8 mouse cellular contexts compared by ENCODE assay signal in genomic region chr9:50884741-50885599, GRCm38 (mm10). TPM values are rescaled to one million over a fixed set of nuclear protein-coding genes. Genes with fewer than 3 reads are reported as not detected.
A peak's percentile ranks its signal among the peaks of the same experiment; 100 is the strongest.
DNase-seq lines count a peak whose midpoint lies in the region; ATAC-seq lines count a peak whose summit lies in the region.

No protein-coding gene starts in this region.

- peaks cover 42% of the 10 kb centered on the region for H3K4me1 ChIP-seq in heart, embryonic 12.5 days (replicated peaks)
- peaks cover 24% of the 10 kb centered on the region for H3K4me1 ChIP-seq in kidney, embryonic 16.5 days (ENCODE audit: insufficient read depth, low read length)
- H3K4me1 ChIP-seq in stomach, embryonic 16.5 days (ENCODE audit: control insufficient read depth, insufficient read depth, low read length): peaks cover 33% of the 10 kb centered on the region

- no peaks in the 10 kb centered on the region for H3K27me3 ChIP-seq in heart, embryonic 12.5 days (replicated peaks)
- H3K27me3 ChIP-seq in kidney, embryonic 16.5 days (ENCODE audit: insufficient read depth, low read length): no peaks in the 10 kb centered on the region
- H3K27me3 ChIP-seq in stomach, embryonic 16.5 days (ENCODE audit: control insufficient read depth, insufficient read depth, low read length): no peaks in the 10 kb centered on the region

- H3K4me2 ChIP-seq in heart, embryonic 12.5 days: no peak overlapping the region
- no peak overlapping the region for H3K4me2 ChIP-seq in kidney, embryonic 16.5 days (replicated peaks; ENCODE audit: low read depth, low read length)
- H3K4me2 ChIP-seq in stomach, embryonic 16.5 days (ENCODE audit: low read depth, low read length): peak overlapping the region; percentile 30

- 0 out of 2 replicates have a peak overlapping the region, but pooled peaks have one; percentile 25 for H3K27ac ChIP-seq in heart, embryonic 12.5 days (ENCODE audit: poor library complexity, severe bottlenecking)
- peak overlapping the region; percentile 54 for H3K27ac ChIP-seq in kidney, embryonic 16.5 days (ENCODE audit: low read length)
- peak overlapping the region; percentile 71 for H3K27ac ChIP-seq in stomach, embryonic 16.5 days (ENCODE audit: low read length)

- H3K9ac ChIP-seq in heart, embryonic 12.5 days: no peak overlapping the region; the same call in 1 of the 2 replicates
- no peak overlapping the region for H3K9ac ChIP-seq in kidney, embryonic 16.5 days (replicated peaks; ENCODE audit: low read length)
- H3K9ac ChIP-seq in stomach, embryonic 16.5 days (ENCODE audit: low read length): 0 out of 2 replicates have a peak overlapping the region, but pooled peaks have one; percentile 42

- ATAC-seq in frontal cortex, adult (ENCODE audit: low TSS enrichment): peak; percentile 28
- no peak for ATAC-seq in heart, embryonic 12.5 days (ENCODE audit: insufficient number of reproducible peaks, low FRiP score)
- ATAC-seq in kidney, embryonic 16.5 days (ENCODE audit: low FRiP score, low TSS enrichment): peak; percentile 41
- peak; percentile 31; the same call in 1 of the 2 replicates for ATAC-seq in stomach, embryonic 16.5 days (ENCODE audit: insufficient read depth, low FRiP score)

- no peak overlapping the region for H3K4me3 ChIP-seq in heart, embryonic 12.5 days
- H3K4me3 ChIP-seq in kidney, embryonic 16.5 days (ENCODE audit: low read length): no peak overlapping the region
- H3K4me3 ChIP-seq in stomach, embryonic 16.5 days (replicated peaks; ENCODE audit: low read length): no peak overlapping the region

- WGBS in heart, embryonic 12.5 days: 76% methylated on average over 10 of the region's 10 CpGs
- 44% methylated on average over 10 of the region's 10 CpGs for WGBS in kidney, embryonic 16.5 days
- 54% methylated on average over 10 of the region's 10 CpGs for WGBS in stomach, embryonic 16.5 days

- H3K36me3 ChIP-seq in heart, embryonic 12.5 days: peaks cover 40% of the 10 kb centered on the region
- peaks cover 15% of the 10 kb centered on the region for H3K36me3 ChIP-seq in kidney, embryonic 16.5 days (ENCODE audit: insufficient read depth, low read length)
- peaks cover 5% of the 10 kb centered on the region for H3K36me3 ChIP-seq in stomach, embryonic 16.5 days (ENCODE audit: control insufficient read depth, insufficient read depth, low read length)

- DNase-seq in frontal cortex, postnatal 14 days (ENCODE audit: low spot score in 2 of 2): no peak
- DNase-seq in brain, embryonic 18.5 days (ENCODE audit: low read depth, low spot score): peak; percentile 30
- peak; percentile 66 to 91 for DNase-seq in lung, adult 18-20 months
- DNase-seq in c-Kit-positive CD71-positive TER-119-positive erythroid progenitor cells, embryonic 14.5 days (ENCODE audit: low spot score): no peak

- no peaks in the 10 kb centered on the region for H3K9me3 ChIP-seq in heart, embryonic 12.5 days (replicated peaks)
- no peaks in the 10 kb centered on the region for H3K9me3 ChIP-seq in kidney, embryonic 16.5 days (ENCODE audit: low read length)
- H3K9me3 ChIP-seq in stomach, embryonic 16.5 days (replicated peaks; ENCODE audit: control insufficient read depth, low read length): no peaks in the 10 kb centered on the region

RNA-seq across cellular contexts. Expression of gene Ppp2r1b, which starts 39.9 kb away (rescaled TPM):
- polyA plus RNA-seq in heart, embryonic 12.5 days (2016; fragmentation: Nextera tagmentation; extraction: Ambion mirVana): 61.1 and 62.1 TPM in 2 replicates
- polyA plus RNA-seq in kidney, embryonic 16.5 days (2015; fragmentation: Nextera tagmentation; extraction: Ambion mirVana): 74.6 and 77.0 TPM in 2 replicates
- 79.3 and 87.5 TPM in 2 replicates for polyA plus RNA-seq in stomach, embryonic 16.5 days (2015; fragmentation: Nextera tagmentation; extraction: Ambion mirVana)

Comparison
In these comparisons a context has a peak if more than half of its experiments do, and no peak if none do; other contexts are left out.
1. DNase-seq: peak in brain, embryonic 18.5 days (single experiment) and lung, adult 18-20 months (2 of 2); none in frontal cortex, postnatal 14 days (0 of 2) and c-Kit-positive CD71-positive TER-119-positive erythroid progenitor cells, embryonic 14.5 days (single experiment).
2. Peak in every context shown above with its lines, with median percentiles within 50 percentile points of each other: H3K27ac ChIP-seq.